Mouse (Mus musculus) spleen, adult 2 months (tissue): ENCODE results near the gene Itgb7.

Source experiments
- CTCF ChIP-seq: fragments of 200-500 bp; IDR thresholded peaks from 2 replicates; pipeline ENCODE4 v1.5.1; 2011; ENCODE audit warnings: mild to moderate bottlenecking, inconsistent platforms; ENCODE audit not compliant: insufficient read depth, insufficient read length, insufficient replicate concordance; ENCODE audit errors: extremely low read depth
- POLR2A ChIP-seq: fragments of 200-500 bp; IDR thresholded peaks from 2 replicates; pipeline ENCODE4 v1.6.1; 2011; ENCODE audit warnings: low read depth, low read length, inconsistent platforms

- no peak for TF ChIP-seq CTCF
- TF ChIP-seq POLR2A, result no peak
Observed at GRCm38 (mm10) chr15:102194439-102194838, 37.3 kb downstream of the Itgb7 start.
